Mouse (Mus musculus) embryonic fibroblast, embryonic 13.5 days (primary cell): ENCODE measurements at regions not wholly inside any gene's neighbourhood (a gene's known extent, or its start where the extent isn't known, plus 50 kb on each side); places are given as distances from the start of the nearest gene placed in this dataset.

ENCODE experiments used
- CTCF ChIP-seq: IDR thresholded peaks from 2 replicates; pipeline ENCODE4 v1.5.1; 2011; ENCODE audit warnings: mild to moderate bottlenecking, control low read depth, low read length, moderate library complexity, borderline replicate concordance; ENCODE audit not compliant: insufficient read depth
- POLR2A ChIP-seq: IDR thresholded peaks from 2 replicates; pipeline ENCODE4 v1.6.1; 2011; ENCODE audit warnings: low read depth, mild to moderate bottlenecking, control low read depth, low read length, moderate library complexity

- TF ChIP-seq POLR2A (no peak), CTCF (no peak)
Observed at GRCm38 (mm10) chr14:76819690-76820089, 216.9 kb upstream of the Ccdc122 start.
